Mouse (Mus musculus) lung, adult 2 months (tissue): ENCODE data around the gene 1600014C10Rik.

Experiments used
- CTCF ChIP-seq: fragments of 200-500 bp; IDR thresholded peaks from 2 replicates; pipeline ENCODE4 v1.5.1; 2011; ENCODE audit warnings: mild to moderate bottlenecking, low read length, control low read depth; ENCODE audit not compliant: insufficient read depth
- POLR2A ChIP-seq: fragments of 200-500 bp; IDR thresholded peaks from 2 replicates; pipeline ENCODE4 v1.6.1; 2011; ENCODE audit warnings: low read depth, mild to moderate bottlenecking, control low read depth, low read length, borderline replicate concordance; ENCODE audit errors: extremely low read depth

DNA sequence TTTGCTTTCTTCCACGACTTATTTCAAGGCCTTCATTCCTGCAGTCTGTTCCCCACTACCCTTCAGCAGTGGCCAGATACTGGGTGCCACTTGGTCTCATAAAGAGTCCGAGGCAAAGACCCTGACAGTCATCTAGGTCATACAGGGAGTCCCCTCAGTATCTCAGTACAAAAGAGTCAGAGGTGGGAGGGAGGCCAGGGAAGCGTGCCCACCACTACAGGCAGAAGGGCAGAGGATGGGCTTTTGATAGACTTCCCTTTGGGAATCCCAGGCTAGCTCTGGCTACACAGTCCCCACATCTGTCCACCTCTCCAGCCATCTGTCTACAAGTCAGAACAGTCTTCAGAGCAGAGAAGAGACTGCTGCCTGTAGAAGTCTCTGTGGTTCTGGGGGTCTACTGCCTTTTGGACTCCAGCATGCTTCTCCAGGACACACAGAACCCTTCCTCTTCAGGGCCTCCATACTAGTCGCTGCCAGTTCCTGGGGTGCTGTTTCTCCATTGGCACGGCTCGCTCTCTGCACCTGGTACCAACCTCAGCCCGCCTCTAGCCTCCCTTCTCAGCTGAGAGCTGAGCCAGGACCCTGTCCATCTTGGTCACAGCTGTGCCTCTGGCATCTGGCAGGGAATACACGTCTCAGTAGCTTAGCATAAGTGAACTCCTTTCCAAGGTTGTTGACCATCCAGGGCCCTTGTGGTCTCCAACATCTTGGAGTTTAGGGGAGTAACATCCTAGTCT is 35.8 kb downstream of the 1600014C10Rik start:
- TF ChIP-seq CTCF (no peak), POLR2A (no peak)
